ENCODE assay signal across 7 mouse cellular contexts in genomic region chr16:17938821-17939220, GRCm38 (mm10). TPM values are rescaled to one million over a fixed set of nuclear protein-coding genes. Genes with fewer than 3 reads are reported as not detected.
DNase-seq lines count a peak whose midpoint lies in the region; ATAC-seq and TF ChIP-seq lines count a peak whose summit lies in the region.

No protein-coding gene starts in this region.

- no peaks in the 10 kb centered on the region for H3K79me2 ChIP-seq in heart, adult 2 months (replicated peaks; ENCODE audit: control insufficient read depth, insufficient read depth, low read length)

- peak; percentile 89 for TF ChIP-seq CTCF in heart, adult 2 months (IDR thresholded peaks at IDR 0.05)
- TF ChIP-seq CTCF in kidney, adult 2 months (conservative IDR thresholded peaks at IDR 0.05; ENCODE audit: insufficient read depth, insufficient read length, low read depth, low read length): peak; percentile 91

- no peaks in the 10 kb centered on the region for H3K36me3 ChIP-seq in heart, adult 2 months (ENCODE audit: control insufficient read depth, insufficient read depth, low read length)
- no peaks in the 10 kb centered on the region for H3K36me3 ChIP-seq in kidney, adult 2 months (ENCODE audit: control insufficient read depth, insufficient read depth, low read length)
- H3K36me3 ChIP-seq in lung, embryonic 15.5 days: no peaks in the 10 kb centered on the region

- peak; percentile 95 for ATAC-seq in CD4-positive, CD25-positive, alpha-beta regulatory T cell, adult 4 months
- peak; percentile 77; the same call in 1 of the 2 replicates for ATAC-seq in lung, embryonic 15.5 days (ENCODE audit: borderline replicate concordance, extremely low read depth, low FRiP score, low TSS enrichment)

- H3K4me1 ChIP-seq in heart, adult 2 months (ENCODE audit: control insufficient read depth, insufficient read depth, low read length): no peaks in the 10 kb centered on the region
- H3K4me1 ChIP-seq in kidney, adult 2 months (ENCODE audit: control insufficient read depth, insufficient read depth, low read length): no peaks in the 10 kb centered on the region
- H3K4me1 ChIP-seq in lung, embryonic 15.5 days: peaks cover 11% of the 10 kb centered on the region

- 8% methylated on average over 7 of the region's 7 CpGs for WGBS in heart, adult 2 months
- WGBS in kidney, adult 2 months: 9% methylated on average over 7 of the region's 7 CpGs
- WGBS in lung, embryonic 15.5 days: 9% methylated on average over 7 of the region's 7 CpGs

- DNase-seq in NIH3T3 (ENCODE audit: low read depth): peak; percentile 83
- peak; percentile 74 for DNase-seq in cerebellum, adult 9-11 months
- DNase-seq in heart, adult 2 months: peak; percentile 63 to 71
- peak; percentile 80 for DNase-seq in kidney, adult 2 months
- DNase-seq in retina, postnatal 1 day: peak; percentile 68

- TF ChIP-seq POLR2A in heart, adult 2 months (IDR thresholded peaks at IDR 0.05; ENCODE audit: insufficient read depth, low read depth, low read length): no peak
- no peak for TF ChIP-seq POLR2A in kidney, adult 2 months (IDR thresholded peaks at IDR 0.05; ENCODE audit: low read depth, low read length)

- H3K27me3 ChIP-seq in heart, adult 2 months (ENCODE audit: control insufficient read depth, insufficient read depth, low read length): no peaks in the 10 kb centered on the region
- no peaks in the 10 kb centered on the region for H3K27me3 ChIP-seq in kidney, adult 2 months (replicated peaks; ENCODE audit: control insufficient read depth, insufficient read depth, low read length)
- no peaks in the 10 kb centered on the region; the same call in 1 of the 2 replicates for H3K27me3 ChIP-seq in lung, embryonic 15.5 days

- no peak overlapping the region for H3K27ac ChIP-seq in heart, adult 2 months
- no peak overlapping the region for H3K27ac ChIP-seq in kidney, adult 2 months (ENCODE audit: insufficient read depth, low read depth, low read length)
- peak overlapping the region; percentile 54 for H3K27ac ChIP-seq in lung, embryonic 15.5 days

- no peak overlapping the region for H3K9ac ChIP-seq in heart, adult 2 months (ENCODE audit: low read depth, low read length)
- no peak overlapping the region for H3K9ac ChIP-seq in lung, embryonic 15.5 days

- H3K4me3 ChIP-seq in heart, adult 2 months: no peak overlapping the region
- H3K4me3 ChIP-seq in kidney, adult 2 months (ENCODE audit: insufficient read depth, low read depth, low read length): no peak overlapping the region
- H3K4me3 ChIP-seq in lung, embryonic 15.5 days: no peak overlapping the region

- intact Hi-C loops in heart, adult 2 months (cut with DNase I): loop anchor here (2.0 kb wide), 1 partner anchor 26 kb away; no protein-coding TSS in a partner anchor

- TF ChIP-seq EP300 in heart, adult 2 months (IDR thresholded peaks at IDR 0.05; ENCODE audit: insufficient read depth, low read depth, low read length): no peak

- H3K9me3 ChIP-seq in lung, embryonic 15.5 days: no peaks in the 10 kb centered on the region

- H3K4me2 ChIP-seq in lung, embryonic 15.5 days: 0 out of 2 replicates have a peak overlapping the region, but pooled peaks have one; percentile 0

RNA-seq across cellular contexts. Expression of gene Slc25a1, which starts 10.8 kb away (rescaled TPM):
- polyA plus RNA-seq in CD4-positive, CD25-positive, alpha-beta regulatory T cell, adult 4 months (2017; shearing (Covaris generic)): 1 to 10 TPM; 7.9 to 9.5 TPM
- total RNA-seq in heart, adult 2 months (2021): 1 to 10 TPM; 6.8 to 7.3 TPM
- polyA plus RNA-seq in heart, adult 2 months (2012; rRNA removed): 32.3 and 65.5 TPM in 2 replicates
- polyA plus RNA-seq in kidney, adult 2 months (2012; rRNA removed): 300 and 304 TPM in 2 replicates
- polyA plus RNA-seq in lung, embryonic 15.5 days (2015; fragmentation: Nextera tagmentation; extraction: Ambion mirVana): 71.7 and 72.6 TPM in 2 replicates

RNA-seq across cellular contexts. Expression of gene Gsc2, which starts 24.0 kb away (rescaled TPM):
- polyA plus RNA-seq in CD4-positive, CD25-positive, alpha-beta regulatory T cell, adult 4 months (2017; shearing (Covaris generic)): not detected
- not detected for total RNA-seq in heart, adult 2 months (2021)
- polyA plus RNA-seq in heart, adult 2 months (2012; rRNA removed): not detected in 2 replicates
- polyA plus RNA-seq in kidney, adult 2 months (2012; rRNA removed): not detected in 2 replicates
- not detected in 2 replicates for polyA plus RNA-seq in lung, embryonic 15.5 days (2015; fragmentation: Nextera tagmentation; extraction: Ambion mirVana)

RNA-seq across cellular contexts. Expression of gene Ess2, which starts 27.7 kb away (rescaled TPM):
- 10 to 100 TPM; 32.7 to 53.9 TPM for polyA plus RNA-seq in CD4-positive, CD25-positive, alpha-beta regulatory T cell, adult 4 months (2017; shearing (Covaris generic))
- total RNA-seq in heart, adult 2 months (2021): 1 to 10 TPM; 8.0 to 8.3 TPM
- 11.4 and 12.6 TPM in 2 replicates for polyA plus RNA-seq in heart, adult 2 months (2012; rRNA removed)
- 14.2 and 16.2 TPM in 2 replicates for polyA plus RNA-seq in kidney, adult 2 months (2012; rRNA removed)
- 43.5 and 43.9 TPM in 2 replicates for polyA plus RNA-seq in lung, embryonic 15.5 days (2015; fragmentation: Nextera tagmentation; extraction: Ambion mirVana)

RNA-seq across cellular contexts. Expression of gene Tssk2, which starts 40.4 kb away (rescaled TPM):
- not detected for polyA plus RNA-seq in CD4-positive, CD25-positive, alpha-beta regulatory T cell, adult 4 months (2017; shearing (Covaris generic))
- total RNA-seq in heart, adult 2 months (2021): not detected
- 0.33 and 0.44 TPM in 2 replicates for polyA plus RNA-seq in heart, adult 2 months (2012; rRNA removed)
- polyA plus RNA-seq in kidney, adult 2 months (2012; rRNA removed): 0.05 and 0.27 TPM in 2 replicates
- not detected in 2 replicates for polyA plus RNA-seq in lung, embryonic 15.5 days (2015; fragmentation: Nextera tagmentation; extraction: Ambion mirVana)

RNA-seq across cellular contexts. Expression of gene Dgcr2, which starts 40.5 kb away (rescaled TPM):
- polyA plus RNA-seq in CD4-positive, CD25-positive, alpha-beta regulatory T cell, adult 4 months (2017; shearing (Covaris generic)): 10 to 100 TPM; 20.2 to 28.9 TPM
- total RNA-seq in heart, adult 2 months (2021): 10 to 100 TPM; 46.5 to 55.7 TPM
- 64.3 and 77.9 TPM in 2 replicates for polyA plus RNA-seq in heart, adult 2 months (2012; rRNA removed)
- 99.8 and 127 TPM in 2 replicates for polyA plus RNA-seq in kidney, adult 2 months (2012; rRNA removed)
- 92.0 and 93.9 TPM in 2 replicates for polyA plus RNA-seq in lung, embryonic 15.5 days (2015; fragmentation: Nextera tagmentation; extraction: Ambion mirVana)
